Mouse (Mus musculus): Measurements from ENCODE around the gene Polr3b. TPM values are rescaled to one million over a fixed set of nuclear protein-coding genes. Genes with fewer than 3 reads are reported as not detected.

Gene Polr3b
- total and polyA plus RNA-seq, 2 experiments from 2014 or later, result 4.8 to 7.7 TPM

GRCm38 (mm10) chr10:84577071-84577727 is 44.9 kb upstream of the Polr3b start:
- peak; percentile 76 for DNase-seq (ENCODE audit: low spot score)
- WGBS, result 2% methylated on average over 38 of the region's 38 CpGs
- H3K27ac ChIP-seq (ENCODE audit: low read depth), result peak overlapping the region; percentile 96
- H3K9me3 ChIP-seq (replicated peaks; ENCODE audit: control insufficient read depth, low read length), result no peaks in the 10 kb centered on the region
- TF ChIP-seq CTCF (IDR thresholded peaks at IDR 0.05; ENCODE audit: low read depth) (no peak), EP300 (IDR thresholded peaks at IDR 0.05; ENCODE audit: low read depth) (no peak)
- no peaks in the 10 kb centered on the region for H3K27me3 ChIP-seq (ENCODE audit: control insufficient read depth, insufficient read depth, low read length)
- H3K36me3 ChIP-seq (replicated peaks; ENCODE audit: control insufficient read depth, insufficient read depth, low read length), result no peaks in the 10 kb centered on the region
- peak overlapping the region; percentile 87 for H3K4me3 ChIP-seq (ENCODE audit: low read depth, low read length)
- peak overlapping the region; percentile 82 for H3K4me2 ChIP-seq (ENCODE audit: low read depth, low read length)
- H3K9ac ChIP-seq (replicated peaks; ENCODE audit: low read depth, low read length), result peak overlapping the region; percentile 72
- peak; percentile 57 for ATAC-seq (ENCODE audit: insufficient read depth, low read depth)
- peaks cover 33% of the 10 kb centered on the region for H3K4me1 ChIP-seq (ENCODE audit: control insufficient read depth, insufficient read depth)

GRCm38 (mm10) chr10:84578738-84579137 is 43.4 kb upstream of the Polr3b start:
- DNase-seq (ENCODE audit: low spot score) (no peak), ATAC-seq (ENCODE audit: insufficient read depth, low read depth) (no peak)
- no peak overlapping the region for H3K4me3 ChIP-seq (ENCODE audit: low read depth, low read length)
- H3K9me3 ChIP-seq (replicated peaks; ENCODE audit: control insufficient read depth, low read length), result no peaks in the 10 kb centered on the region
- no peaks in the 10 kb centered on the region for H3K36me3 ChIP-seq (replicated peaks; ENCODE audit: control insufficient read depth, insufficient read depth, low read length)
- 43% methylated on average over 10 of the region's 10 CpGs for WGBS
- TF ChIP-seq CTCF (IDR thresholded peaks at IDR 0.05; ENCODE audit: low read depth) (no peak), EP300 (IDR thresholded peaks at IDR 0.05; ENCODE audit: low read depth) (no peak)
- no peaks in the 10 kb centered on the region for H3K27me3 ChIP-seq (ENCODE audit: control insufficient read depth, insufficient read depth, low read length)
- no peak overlapping the region for H3K27ac ChIP-seq (ENCODE audit: low read depth)
- H3K4me2 ChIP-seq (ENCODE audit: low read depth, low read length), result peak overlapping the region; percentile 82; the same call in 1 of the 2 replicates
- H3K9ac ChIP-seq (replicated peaks; ENCODE audit: low read depth, low read length), result 0 out of 2 replicates have a peak overlapping the region, but pooled peaks have one; percentile 72
- peaks cover 33% of the 10 kb centered on the region for H3K4me1 ChIP-seq (ENCODE audit: control insufficient read depth, insufficient read depth)

GRCm38 (mm10) chr10:84579527-84579926 is 42.6 kb upstream of the Polr3b start:
- ATAC-seq (ENCODE audit: insufficient read depth, low read depth), result no peak
- Histone ChIP-seq H3K27ac (ENCODE audit: low read depth) (no peak overlapping the region), H3K4me3 (ENCODE audit: low read depth, low read length) (no peak overlapping the region), H3K27me3 (ENCODE audit: control insufficient read depth, insufficient read depth, low read length) (no peaks in the 10 kb centered on the region), H3K36me3 (replicated peaks; ENCODE audit: control insufficient read depth, insufficient read depth, low read length) (no peaks in the 10 kb centered on the region), H3K4me2 (ENCODE audit: low read depth, low read length) (no peak overlapping the region), H3K9ac (replicated peaks; ENCODE audit: low read depth, low read length) (no peak overlapping the region), H3K9me3 (replicated peaks; ENCODE audit: control insufficient read depth, low read length) (no peaks in the 10 kb centered on the region), H3K4me1 (ENCODE audit: control insufficient read depth, insufficient read depth) (peaks cover 36% of the 10 kb centered on the region)
- no peak for TF ChIP-seq EP300 (IDR thresholded peaks at IDR 0.05; ENCODE audit: low read depth)
- TF ChIP-seq CTCF (IDR thresholded peaks at IDR 0.05; ENCODE audit: low read depth), result no peak
- WGBS, result 71% methylated on average over 2 of the region's 2 CpGs
- DNase-seq (ENCODE audit: low spot score), result no peak

GRCm38 (mm10) chr10:84581191-84581590 is 40.9 kb upstream of the Polr3b start:
- no peaks in the 10 kb centered on the region for H3K27me3 ChIP-seq (ENCODE audit: control insufficient read depth, insufficient read depth, low read length)
- no peaks in the 10 kb centered on the region for H3K9me3 ChIP-seq (replicated peaks; ENCODE audit: control insufficient read depth, low read length)
- H3K4me1 ChIP-seq (ENCODE audit: control insufficient read depth, insufficient read depth), result peaks cover 47% of the 10 kb centered on the region
- TF ChIP-seq CTCF (IDR thresholded peaks at IDR 0.05; ENCODE audit: low read depth) (no peak), EP300 (IDR thresholded peaks at IDR 0.05; ENCODE audit: low read depth) (peak; percentile 61; the same call in 1 of the 2 replicates)
- H3K36me3 ChIP-seq (replicated peaks; ENCODE audit: control insufficient read depth, insufficient read depth, low read length), result 0 out of 2 replicates have a peak, but pooled peaks cover 4% of the 10 kb centered on the region
- peak; percentile 53 for DNase-seq (ENCODE audit: low spot score)
- H3K9ac ChIP-seq (replicated peaks; ENCODE audit: low read depth, low read length), result no peak overlapping the region
- H3K4me2 ChIP-seq (ENCODE audit: low read depth, low read length), result no peak overlapping the region
- H3K27ac ChIP-seq (ENCODE audit: low read depth), result peak overlapping the region; percentile 51
- H3K4me3 ChIP-seq (ENCODE audit: low read depth, low read length), result no peak overlapping the region
- ATAC-seq (ENCODE audit: insufficient read depth, low read depth), result no peak
- 22% methylated on average over 8 of the region's 8 CpGs for WGBS

GRCm38 (mm10) chr10:84582236-84582635 is 39.9 kb upstream of the Polr3b start:
- H3K27ac ChIP-seq (ENCODE audit: low read depth), result peak overlapping the region; percentile 51

More at GRCm38 (mm10) chr10:84582236-84582635, 39.9 kb upstream of the Polr3b start:
- WGBS, result 41% methylated on average over 7 of the region's 7 CpGs
- Histone ChIP-seq H3K36me3 (replicated peaks; ENCODE audit: control insufficient read depth, insufficient read depth, low read length) (0 out of 2 replicates have a peak, but pooled peaks cover 6% of the 10 kb centered on the region), H3K27me3 (ENCODE audit: control insufficient read depth, insufficient read depth, low read length) (no peaks in the 10 kb centered on the region), H3K9me3 (replicated peaks; ENCODE audit: control insufficient read depth, low read length) (no peaks in the 10 kb centered on the region), H3K4me2 (ENCODE audit: low read depth, low read length) (no peak overlapping the region), H3K4me3 (ENCODE audit: low read depth, low read length) (no peak overlapping the region), H3K9ac (replicated peaks; ENCODE audit: low read depth, low read length) (no peak overlapping the region), H3K4me1 (ENCODE audit: control insufficient read depth, insufficient read depth) (peaks cover 47% of the 10 kb centered on the region)
- TF ChIP-seq EP300 (IDR thresholded peaks at IDR 0.05; ENCODE audit: low read depth), result no peak
- ATAC-seq (ENCODE audit: insufficient read depth, low read depth) (peak; percentile 22), DNase-seq (ENCODE audit: low spot score) (peak; percentile 36)

Measured in heart, postnatal 0 days (tissue).